Mouse (Mus musculus) layer of hippocampus, adult 9-11 months (tissue): Measurements from ENCODE around the gene Rabac1.

Source experiments
- DNase-seq: peaks from one replicate; pipeline ENCODE4 v3.0.0; 2022

Rabac1 gene

DNA sequence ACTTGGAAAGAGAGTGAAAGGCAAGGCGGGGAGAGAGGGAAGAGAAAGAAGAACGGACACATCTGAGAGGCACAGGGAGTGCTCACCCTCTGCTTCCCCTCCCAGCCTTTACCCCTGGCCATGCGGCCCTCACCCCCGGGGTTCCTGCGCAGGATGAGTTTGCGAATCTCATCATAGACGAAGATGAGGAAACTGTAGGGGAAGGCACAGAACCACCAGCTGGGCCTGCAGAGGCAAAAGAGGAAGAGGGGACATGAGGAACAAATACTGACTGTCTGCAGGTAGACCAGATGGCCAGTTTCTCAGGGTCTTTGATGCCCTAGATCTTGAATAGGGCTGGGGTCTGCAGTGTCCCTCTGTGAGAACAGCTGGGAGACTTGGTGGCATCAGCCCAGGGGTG is 6.2 kb upstream of the Rabac1 start:
- DNase-seq = peak; percentile 14

DNA sequence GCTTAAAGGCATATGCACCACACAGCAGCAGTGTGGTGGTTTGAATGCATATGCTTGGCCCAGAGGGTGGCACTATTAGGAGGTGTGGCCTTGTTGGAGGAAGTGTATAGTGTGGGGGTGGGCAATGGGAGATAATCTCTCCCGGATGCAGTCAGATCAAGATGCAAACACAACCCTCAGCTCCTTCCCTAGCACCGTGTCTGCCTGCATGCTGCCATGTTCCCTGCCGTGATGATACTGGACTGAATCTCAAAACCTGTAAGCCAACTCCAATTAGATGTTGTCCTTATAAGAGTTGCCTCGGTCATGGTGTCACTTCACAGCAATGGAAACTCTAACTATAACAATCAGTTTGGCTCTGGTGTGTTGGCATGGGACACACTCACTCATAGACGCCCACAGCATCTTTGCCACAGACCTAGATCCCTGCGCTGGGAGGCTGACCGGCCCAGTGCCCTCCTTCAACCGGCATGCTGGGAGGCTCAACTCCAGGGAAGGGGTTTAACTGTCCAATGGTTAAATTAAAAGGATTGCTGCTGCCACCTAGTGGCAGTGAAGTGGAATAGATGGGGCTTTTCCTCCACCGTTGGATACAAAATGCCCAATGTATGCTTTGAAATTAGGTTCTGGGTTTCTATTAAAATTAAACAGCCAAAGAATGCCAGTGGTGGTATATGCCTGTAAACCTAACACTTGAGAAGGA is 2.5 kb upstream of the Rabac1 start:
- no peak for DNase-seq

DNA sequence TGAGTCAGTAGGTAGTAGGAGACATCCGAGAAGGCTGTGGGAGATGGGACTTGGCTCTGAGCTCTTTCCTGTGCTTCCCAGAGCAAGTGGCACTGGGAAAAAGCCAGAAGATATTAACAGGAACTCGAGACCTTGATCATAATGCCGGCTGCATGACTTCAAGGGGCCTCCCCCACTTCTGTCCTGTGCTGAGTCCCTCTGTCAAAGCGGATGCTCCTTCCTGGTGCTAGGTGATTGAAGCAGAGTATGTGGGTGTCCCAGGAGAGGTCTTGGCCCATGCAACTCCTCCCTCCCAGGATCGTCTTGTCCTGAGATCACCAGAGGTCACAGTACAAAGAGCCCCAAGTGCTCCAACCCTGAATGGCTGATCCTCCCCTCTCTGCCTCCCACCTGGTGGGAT is 1.3 kb upstream of the Rabac1 start:
- DNase-seq = no peak

DNA sequence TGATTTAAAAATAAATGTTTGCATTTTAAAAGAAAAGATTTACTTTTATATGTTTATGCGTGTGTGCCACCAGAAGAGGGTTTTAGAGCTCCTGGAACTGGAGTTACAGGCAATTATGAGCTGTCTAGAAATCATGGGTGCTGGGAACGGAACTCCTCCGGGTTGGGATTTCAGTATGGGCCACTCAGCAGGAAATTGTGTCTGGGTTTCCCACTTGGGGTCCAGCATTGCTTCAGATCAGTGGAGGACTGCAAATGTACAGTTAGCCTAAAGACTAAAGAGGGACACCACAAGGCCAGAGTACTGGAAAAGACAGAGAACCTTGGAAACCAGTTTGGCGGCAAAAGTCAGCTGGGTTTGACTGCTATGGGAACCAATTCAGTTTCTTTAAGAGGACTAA is 654 bp upstream of the Rabac1 start:
- no peak for DNase-seq

- DNase-seq = no peak
Measured at GRCm38 (mm10) chr7:24971261-24971971, 1.1 kb downstream of the Rabac1 start.

GRCm38 (mm10) chr7:24970341-24970740 is 2.2 kb downstream of the Rabac1 start:
- no peak for DNase-seq

DNA sequence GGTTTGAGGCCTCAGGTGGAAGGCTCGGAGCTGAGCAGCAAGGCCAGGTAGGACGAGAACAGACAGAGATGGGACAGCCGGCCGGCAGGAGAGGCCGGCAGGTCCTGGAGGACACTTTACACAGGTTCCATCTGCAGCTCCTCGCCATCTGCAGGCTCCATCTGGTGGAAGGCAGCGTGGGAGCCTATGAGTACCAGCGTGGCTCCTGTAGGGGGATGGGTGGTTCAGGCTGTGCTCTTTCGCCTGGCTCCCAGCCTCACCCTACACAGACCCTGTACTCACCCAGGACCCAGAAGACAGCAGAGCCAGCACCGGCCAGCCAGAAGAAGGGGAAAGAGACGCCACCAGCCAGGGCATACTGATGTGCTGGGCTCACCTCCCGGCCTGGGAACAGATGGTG is 2.7 kb downstream of the Rabac1 start:
- peak; percentile 78 for DNase-seq

DNA sequence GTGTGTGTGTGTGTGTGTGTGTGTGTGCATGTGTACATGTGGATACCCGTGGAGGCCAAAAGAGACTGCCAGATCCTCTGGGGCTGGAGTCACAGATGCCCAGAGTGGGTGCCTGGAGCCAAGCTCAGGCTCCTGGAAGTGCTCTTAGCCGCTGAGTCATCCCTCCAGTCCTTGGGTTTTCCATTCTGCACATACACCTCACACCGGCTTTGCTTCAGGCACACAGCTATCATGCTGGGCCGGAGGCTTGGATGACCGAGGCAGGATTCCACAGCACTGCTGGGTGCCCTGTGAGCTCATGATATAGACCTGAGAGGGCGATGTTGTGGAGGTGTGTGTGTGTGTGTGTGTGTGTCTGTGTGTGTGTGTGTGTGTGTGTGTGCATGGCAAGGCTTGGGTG is 4.1 kb downstream of the Rabac1 start:
- DNase-seq = no peak

GRCm38 (mm10) chr7:24967966-24968365 is 4.6 kb downstream of the Rabac1 start:
- DNase-seq = no peak

- DNase-seq = peak; percentile 70
Measured at GRCm38 (mm10) chr7:24964897-24965535, 7.5 kb downstream of the Rabac1 start.

DNA sequence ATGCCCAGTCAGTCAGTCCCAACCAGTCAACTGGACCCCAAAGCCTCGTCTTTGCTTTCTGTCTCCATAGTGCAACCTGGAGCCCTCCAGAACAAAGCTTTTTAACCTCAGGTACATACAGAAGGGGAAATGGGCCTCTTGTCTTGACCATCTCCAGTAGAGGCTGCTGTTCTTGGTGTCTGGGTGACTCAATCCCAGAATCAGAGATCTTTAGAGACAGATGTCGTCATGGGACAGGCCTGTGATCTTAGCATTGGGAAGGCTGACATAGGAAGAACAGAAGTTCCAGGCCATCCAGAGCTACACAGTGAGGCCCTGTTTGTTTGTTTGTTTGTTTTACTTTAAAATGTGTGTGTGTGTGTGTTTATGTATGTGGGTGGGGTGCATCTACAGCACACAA is 8.3 kb downstream of the Rabac1 start:
- DNase-seq = no peak

DNA sequence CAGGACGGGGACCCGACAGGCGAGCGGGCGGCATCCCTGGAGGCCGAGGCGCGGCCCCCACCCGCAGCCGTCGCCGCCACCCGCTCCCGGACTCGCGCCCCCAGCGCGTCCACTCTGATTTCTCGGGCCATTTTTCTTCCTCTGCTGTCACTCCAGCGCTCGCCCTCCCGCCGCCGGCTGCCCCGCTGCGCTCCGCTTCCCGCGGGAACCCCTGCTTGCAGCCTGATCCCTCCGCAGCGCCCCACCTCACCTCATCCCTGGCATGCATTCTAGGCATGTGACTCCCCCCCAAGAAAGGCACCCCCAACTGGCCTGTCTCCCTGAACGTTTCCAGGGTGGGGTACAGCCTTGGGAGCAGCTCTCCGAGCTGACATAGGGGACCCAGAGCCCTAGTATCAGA is 17.3 kb downstream of the Rabac1 start:
- no peak for DNase-seq

- no peak for DNase-seq
Measured at GRCm38 (mm10) chr7:24954450-24954849, 18.1 kb downstream of the Rabac1 start.

GRCm38 (mm10) chr7:24953966-24954365 is 18.6 kb downstream of the Rabac1 start:
- no peak for DNase-seq

DNA sequence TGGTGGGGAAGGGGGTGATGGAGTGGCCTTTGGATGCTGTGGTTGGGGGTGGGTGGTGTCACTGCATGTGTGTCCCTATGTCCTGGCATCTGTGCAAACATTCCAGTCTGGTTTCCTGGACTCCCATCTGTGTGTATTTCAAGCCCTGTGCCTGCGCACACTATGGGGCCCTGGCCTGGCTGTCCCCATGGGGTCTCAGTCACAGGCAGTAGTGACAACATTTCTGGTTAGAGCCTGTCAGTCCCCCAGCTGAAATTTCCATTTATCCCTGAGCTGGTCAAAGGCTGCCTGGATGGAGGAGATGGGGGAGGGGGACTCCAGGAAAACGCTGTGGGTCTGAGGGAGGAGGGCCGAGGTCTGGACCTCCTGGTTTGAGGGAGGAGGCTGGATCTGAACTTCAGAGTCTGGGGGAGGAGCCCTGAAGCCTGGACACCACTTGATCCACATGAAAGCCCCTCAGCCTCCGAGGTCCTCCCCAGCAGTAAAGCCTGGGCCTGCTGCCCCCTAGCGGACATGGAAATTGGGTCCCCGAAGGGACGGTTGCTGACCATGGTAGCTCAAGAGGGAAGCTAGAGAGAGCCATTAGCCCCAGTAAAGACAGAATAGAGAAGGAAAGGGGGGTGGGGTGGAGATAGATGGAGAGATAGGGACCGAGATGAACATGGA is 22.5 kb downstream of the Rabac1 start:
- peak; percentile 25 for DNase-seq

DNA sequence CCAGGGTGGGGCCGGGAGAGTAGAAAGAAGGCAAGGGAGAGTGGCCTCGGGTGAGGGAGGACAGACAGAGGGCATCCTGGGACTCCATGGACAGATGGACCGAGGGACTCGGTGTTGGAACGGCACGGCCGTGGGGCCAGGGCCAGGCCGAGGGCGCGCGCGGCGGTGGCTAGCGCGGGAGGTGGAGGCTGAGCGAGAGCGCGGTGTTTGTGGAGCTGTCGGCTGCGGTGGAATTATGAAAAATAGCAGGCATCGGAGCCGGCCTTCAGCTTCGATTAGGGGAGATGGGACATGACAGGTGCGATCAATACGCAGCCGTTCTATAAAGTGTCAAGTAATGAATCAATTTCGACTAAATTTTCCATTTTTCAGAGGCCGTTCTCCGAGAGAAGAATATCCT is 23.8 kb downstream of the Rabac1 start:
- DNase-seq = no peak

- DNase-seq = no peak
Measured at GRCm38 (mm10) chr7:24947316-24948048, 25.1 kb downstream of the Rabac1 start.

DNA sequence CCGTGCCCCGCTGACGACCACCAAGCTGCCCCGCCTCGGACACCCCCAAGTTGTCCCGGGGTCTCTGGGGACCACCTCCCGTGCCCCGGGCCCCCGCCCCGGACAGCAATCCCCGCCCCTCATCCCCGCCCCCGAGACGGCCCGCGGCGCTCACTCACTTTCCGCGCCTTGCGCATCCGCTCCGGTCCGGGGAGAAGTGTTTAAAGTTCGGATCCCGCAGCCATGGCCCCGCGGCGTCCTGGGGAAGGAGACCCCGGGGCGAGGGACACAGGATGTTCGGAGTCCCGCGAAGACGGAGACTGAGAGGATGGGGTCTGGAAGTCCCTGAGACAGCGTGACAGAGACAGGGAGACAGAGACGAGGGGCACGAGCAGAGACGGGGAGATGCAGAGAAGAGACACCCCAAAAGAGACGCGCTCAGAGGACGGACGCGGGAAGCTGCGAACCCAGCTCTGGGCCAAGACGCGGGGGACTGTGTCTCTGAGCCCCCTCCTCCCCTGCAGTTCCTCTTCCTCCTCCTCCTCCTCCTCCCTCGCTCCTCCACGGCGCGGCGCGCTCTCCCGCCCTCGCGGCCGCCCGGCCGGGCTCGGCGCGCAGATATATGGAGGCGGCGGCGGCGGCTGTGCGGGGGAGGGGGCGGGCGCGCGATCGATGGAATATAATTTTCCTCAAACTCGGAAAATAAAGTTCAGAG is 28.1 kb downstream of the Rabac1 start, which contains the start of gene Gm4881:
TSS of gene Gm4881 (minus strand) at position 238 of the 694 bp plus-strand sequence.
- DNase-seq = no peak

DNA sequence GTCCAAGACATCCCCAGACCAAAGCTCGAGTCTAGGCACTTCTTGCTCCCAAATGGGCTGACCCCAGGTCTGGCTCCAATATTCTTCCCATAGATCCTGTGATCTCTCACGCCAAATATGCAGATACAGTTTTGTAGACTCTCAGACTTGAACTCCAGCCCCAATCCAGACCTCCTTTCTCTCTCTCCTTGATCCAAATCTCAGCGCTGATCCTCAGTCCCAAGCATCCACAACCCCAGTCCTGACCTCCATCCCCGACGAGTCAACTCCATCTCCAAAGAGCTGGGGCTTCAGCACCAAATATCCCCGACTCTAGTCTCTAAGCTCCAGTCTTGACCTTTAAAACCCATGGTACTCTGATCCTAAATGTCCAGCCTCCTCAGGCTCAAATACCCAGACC is 28.9 kb downstream of the Rabac1 start:
- no peak for DNase-seq

- no peak for DNase-seq
Measured at GRCm38 (mm10) chr7:24931651-24932050, 40.9 kb downstream of the Rabac1 start.

DNA sequence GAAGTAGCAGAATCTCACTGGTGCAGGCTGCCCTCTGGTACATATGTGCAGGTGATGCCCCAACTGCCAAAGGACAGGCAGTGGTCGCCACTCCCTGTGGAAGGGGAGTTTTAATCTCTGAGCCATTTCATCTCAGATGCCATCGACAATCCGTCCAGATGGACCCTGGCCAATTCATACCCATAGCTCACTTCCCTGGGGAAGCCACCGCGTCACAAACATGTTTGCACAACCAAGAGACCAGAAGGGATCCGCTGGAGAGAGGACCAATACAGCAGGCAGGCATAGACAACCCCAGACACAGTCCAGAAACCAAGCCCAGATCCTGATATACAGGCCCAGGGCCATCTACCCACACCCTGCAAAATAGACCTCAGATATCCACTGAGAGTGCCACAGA is 42.1 kb downstream of the Rabac1 start:
- DNase-seq = no peak
